16 mouse cellular contexts compared by ENCODE assay signal in genomic region chr5:96949839-96950666, GRCm38 (mm10). TPM values are rescaled to one million over a fixed set of nuclear protein-coding genes. Genes with fewer than 3 reads are reported as not detected.
DNase-seq lines count a peak whose midpoint lies in the region; ATAC-seq lines count a peak whose summit lies in the region.
"Had no signal": no experiment of that assay in that cellular context is flagged by ENCODE, and none has a peak within 500 bp of the region (broad histone marks: within the 10 kb centered on the region; RNA-seq: fewer than 3 reads in every experiment).

No protein-coding gene starts in this region.

- H3K4me1 ChIP-seq in heart, embryonic 12.5 days (replicated peaks), result peaks cover 9% of the 10 kb centered on the region; the same call in 1 of the 2 replicates
- peaks cover 60% of the 10 kb centered on the region for H3K4me1 ChIP-seq in liver, embryonic 12.5 days

- H3K4me3 ChIP-seq in heart, embryonic 12.5 days, result no peak overlapping the region
- peak overlapping the region; percentile 37; the same call in 1 of the 2 replicates for H3K4me3 ChIP-seq in liver, embryonic 12.5 days

- H3K36me3 ChIP-seq in heart, embryonic 12.5 days, result no peaks in the 10 kb centered on the region
- H3K36me3 ChIP-seq in liver, embryonic 12.5 days, result no peaks in the 10 kb centered on the region

- H3K9ac ChIP-seq in heart, embryonic 12.5 days, result no peak overlapping the region
- peak overlapping the region; percentile 77 for H3K9ac ChIP-seq in liver, embryonic 12.5 days

- DNase-seq in heart, postnatal 36 days, result no peak
- DNase-seq in urinary bladder, adult 2 months (ENCODE audit: low spot score), result no peak
- DNase-seq in adrenal gland, postnatal 4 days (ENCODE audit: low spot score in 2 of 2), result no peak
- DNase-seq in thymus, postnatal 0 days (ENCODE audit: low spot score), result no peak
- DNase-seq: adrenal gland, postnatal 25 days; B cell, adult 2 months; cerebellum, adult 8-10 months; embryo, embryonic 11 days; layer of hippocampus, postnatal 36 days; lung, postnatal 4 days; thymus, postnatal 14 days had no signal

- 67% methylated on average over 13 of the region's 13 CpGs for WGBS in heart, embryonic 12.5 days
- 35% methylated on average over 13 of the region's 13 CpGs for WGBS in liver, embryonic 12.5 days (ENCODE audit: insufficient replicate concordance)

- ATAC-seq in heart, embryonic 12.5 days (ENCODE audit: insufficient number of reproducible peaks, low FRiP score), result 0 out of 2 replicates have a peak, but pooled peaks have one; percentile 49
- peak; percentile 56 for ATAC-seq in common myeloid progenitor, adult 5-6 weeks (replicated peaks; ENCODE audit: low read depth, poor library complexity, severe bottlenecking)
- peak; percentile 71 for ATAC-seq in liver, embryonic 12.5 days
- ATAC-seq in neutrophil, adult 5-6 weeks (ENCODE audit: extremely low read depth, insufficient number of reproducible peaks, low FRiP score, poor library complexity, severe bottlenecking), result peak; percentile 48
- ATAC-seq: midbrain, embryonic 16.5 days had no signal

- H3K9me3 ChIP-seq in heart, embryonic 12.5 days (replicated peaks), result no peaks in the 10 kb centered on the region
- no peaks in the 10 kb centered on the region for H3K9me3 ChIP-seq in liver, embryonic 12.5 days (replicated peaks)

- no peak overlapping the region for H3K27ac ChIP-seq in heart, embryonic 12.5 days (ENCODE audit: poor library complexity, severe bottlenecking)
- peak overlapping the region; percentile 100 for H3K27ac ChIP-seq in liver, embryonic 12.5 days

- no peak overlapping the region for H3K4me2 ChIP-seq in heart, embryonic 12.5 days
- peak overlapping the region; percentile 68 for H3K4me2 ChIP-seq in liver, embryonic 12.5 days

- intact Hi-C loops in heart, postnatal 36 days (cut with DNase I), result no loop called here

- H3K27me3 ChIP-seq in heart, embryonic 12.5 days (replicated peaks), result no peaks in the 10 kb centered on the region
- H3K27me3 ChIP-seq in liver, embryonic 12.5 days (replicated peaks), result no peaks in the 10 kb centered on the region

RNA-seq across cellular contexts. Expression of gene Bmp2k, which starts 47.4 kb away (rescaled TPM):
- polyA plus RNA-seq in heart, embryonic 12.5 days (2016; fragmentation: Nextera tagmentation; extraction: Ambion mirVana), result 9.9 and 10.6 TPM in 2 replicates
- total RNA-seq in heart, postnatal 36 days (2021), result 1 to 10 TPM; 8.9 to 9.1 TPM
- 24.6 and 29.1 TPM in 2 replicates for total RNA-seq in common myeloid progenitor, adult 5-6 weeks (2017)
- 57.2 and 59.8 TPM in 2 replicates for polyA plus RNA-seq in liver, embryonic 12.5 days (2016; fragmentation: Nextera tagmentation; extraction: Ambion mirVana)
- 107 and 117 TPM in 2 replicates for total RNA-seq in neutrophil, adult 5-6 weeks (2017)
- 5.6 and 7.2 TPM in 2 replicates for polyA plus RNA-seq in urinary bladder, adult 2 months (2012; rRNA removed)
- total RNA-seq in adrenal gland, postnatal 4 days (2021), result 10 to 100 TPM; 25.3 to 26.8 TPM
- polyA plus RNA-seq in thymus, postnatal 0 days (2015; fragmentation: Nextera tagmentation; extraction: Ambion mirVana), result 24.3 and 29.7 TPM in 2 replicates
